Mouse (Mus musculus) stomach, embryonic 15.5 days (tissue): ENCODE measurements around the gene Ubxn10. TPM values are rescaled to one million over a fixed set of nuclear protein-coding genes. Genes with fewer than 3 reads are reported as not detected.

ENCODE experiments used
- ATAC-seq: fragments of 200-750 bp; cut with Nextera tagmentation; 2 replicates; pipeline ENCODE4 v1.8.0; 2017; ENCODE audit warnings: low read depth, moderate number of reproducible peaks, moderate TSS enrichment; ENCODE audit not compliant: insufficient read depth, low FRiP score
- H3K27ac ChIP-seq: fragments of 300-500 bp; sonication (generic); 2 replicates; pipeline ENCODE4 v1.5.1; 2015; ENCODE audit warnings: mild to moderate bottlenecking, inconsistent platforms
- H3K27me3 ChIP-seq: fragments of 300-500 bp; sonication (generic); replicated peaks from 2 replicates; pipeline ENCODE4 v1.6.1; 2015; ENCODE audit warnings: inconsistent platforms
- H3K36me3 ChIP-seq: fragments of 300-500 bp; sonication (generic); 2 replicates; pipeline ENCODE4 v1.6.1; 2015; ENCODE audit warnings: inconsistent platforms
- H3K4me1 ChIP-seq: fragments of 300-500 bp; sonication (generic); 2 replicates; pipeline ENCODE4 v1.6.1; 2015; ENCODE audit warnings: inconsistent platforms
- H3K4me2 ChIP-seq: fragments of 300-500 bp; sonication (generic); 2 replicates; pipeline ENCODE4 v1.6.1; 2015; ENCODE audit warnings: mild to moderate bottlenecking, inconsistent platforms
- H3K4me3 ChIP-seq: fragments of 300-500 bp; sonication (generic); replicated peaks from 2 replicates; pipeline ENCODE4 v1.5.1; 2015; ENCODE audit warnings: inconsistent platforms
- H3K9ac ChIP-seq: fragments of 300-500 bp; sonication (generic); 2 replicates; pipeline ENCODE4 v1.6.1; 2015; ENCODE audit warnings: inconsistent platforms
- H3K9me3 ChIP-seq: fragments of 300-500 bp; sonication (generic); 2 replicates; pipeline ENCODE4 v1.6.1; 2016; ENCODE audit warnings: inconsistent platforms
- WGBS: fragments of 180-500 bp; shearing (Covaris S2); methylation state at CpG from one replicate; pipeline ENCODE4 v1.1.7; 2015; 5-methylcytosine and 5-hydroxymethylcytosine counted together
- polyA plus RNA-seq: library from polyadenylated mRNA; unstranded; fragments of >200 nt; fragmentation: Nextera tagmentation; extraction: Ambion mirVana; gene quantifications from 2 replicates; pipeline ENCODE4 v1.2.1, GENCODE M21; 2015

Gene Ubxn10
- polyA plus RNA-seq, 1 experiment from 2014 or later, result 1.6 TPM

DNA sequence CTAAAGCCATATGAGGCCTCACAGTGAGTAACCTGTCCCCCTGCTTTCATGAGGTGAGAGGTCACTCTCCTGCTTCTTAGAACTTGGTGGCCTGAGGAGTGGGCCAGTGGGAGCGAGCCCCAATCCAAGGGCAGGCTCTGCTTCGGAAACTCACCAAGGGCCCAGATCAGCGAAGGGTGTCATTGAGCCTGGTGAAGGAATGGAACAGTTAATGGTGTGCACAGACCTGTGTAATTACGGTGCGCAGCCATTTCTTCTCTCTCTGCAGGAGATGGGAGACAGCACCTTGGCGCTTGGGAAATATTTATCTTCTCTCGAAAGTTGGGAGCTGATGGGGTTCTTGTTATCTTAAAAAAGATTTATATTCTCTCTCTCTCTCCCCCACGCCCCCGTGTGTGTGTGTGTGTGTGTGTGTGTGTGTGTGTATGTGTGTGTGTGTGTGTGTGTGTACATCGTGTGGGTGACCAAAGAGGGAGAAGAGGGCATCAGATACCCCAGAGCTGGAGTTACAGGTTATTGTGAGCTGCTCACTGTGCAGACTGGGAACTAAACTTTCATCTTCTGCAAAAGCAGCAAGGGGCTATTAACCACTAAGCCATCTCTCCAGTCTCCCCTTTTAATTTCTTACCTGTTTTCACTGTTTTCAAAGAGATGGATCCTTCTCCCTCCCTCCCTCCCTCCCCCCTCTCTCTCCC is 39.7 kb downstream of the Ubxn10 start:
- 0 out of 2 replicates have a peak, but pooled peaks cover 3% of the 10 kb centered on the region for H3K27me3 ChIP-seq
- no peak overlapping the region for H3K27ac ChIP-seq
- no peaks in the 10 kb centered on the region for H3K4me1 ChIP-seq
- no peak overlapping the region for H3K4me3 ChIP-seq
- H3K4me2 ChIP-seq, result no peak overlapping the region
- no peak for ATAC-seq
- no peaks in the 10 kb centered on the region for H3K36me3 ChIP-seq
- no peaks in the 10 kb centered on the region for H3K9me3 ChIP-seq
- no peak overlapping the region for H3K9ac ChIP-seq
- 55% methylated on average over 8 of the region's 10 CpGs for WGBS

DNA sequence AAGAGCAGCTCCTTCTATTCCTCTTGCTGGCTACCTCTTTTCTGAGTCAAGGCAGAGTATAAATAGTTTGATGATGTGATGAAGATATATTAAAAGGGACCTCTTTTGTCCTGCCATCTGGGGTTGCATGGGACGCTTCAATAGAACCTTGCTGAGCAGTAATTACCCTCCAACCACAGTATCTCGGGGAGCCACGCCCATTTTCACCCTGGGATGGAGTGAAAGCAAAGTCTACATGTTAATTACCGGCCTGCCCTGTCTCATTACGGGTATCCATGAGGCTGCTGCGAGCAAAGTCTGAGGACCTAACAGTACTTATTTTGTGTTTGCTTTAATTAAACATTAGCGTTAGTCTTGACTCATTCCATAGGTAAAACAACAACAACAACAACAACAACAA is 40.2 kb downstream of the Ubxn10 start:
- 27% methylated on average over 7 of the region's 7 CpGs for WGBS
- H3K9ac ChIP-seq, result no peak overlapping the region
- no peak overlapping the region for H3K4me3 ChIP-seq
- no peak overlapping the region for H3K4me2 ChIP-seq
- H3K27ac ChIP-seq, result no peak overlapping the region
- 0 out of 2 replicates have a peak, but pooled peaks cover 8% of the 10 kb centered on the region for H3K27me3 ChIP-seq
- H3K36me3 ChIP-seq, result no peaks in the 10 kb centered on the region
- no peaks in the 10 kb centered on the region for H3K4me1 ChIP-seq
- no peaks in the 10 kb centered on the region for H3K9me3 ChIP-seq
- no peak for ATAC-seq

DNA sequence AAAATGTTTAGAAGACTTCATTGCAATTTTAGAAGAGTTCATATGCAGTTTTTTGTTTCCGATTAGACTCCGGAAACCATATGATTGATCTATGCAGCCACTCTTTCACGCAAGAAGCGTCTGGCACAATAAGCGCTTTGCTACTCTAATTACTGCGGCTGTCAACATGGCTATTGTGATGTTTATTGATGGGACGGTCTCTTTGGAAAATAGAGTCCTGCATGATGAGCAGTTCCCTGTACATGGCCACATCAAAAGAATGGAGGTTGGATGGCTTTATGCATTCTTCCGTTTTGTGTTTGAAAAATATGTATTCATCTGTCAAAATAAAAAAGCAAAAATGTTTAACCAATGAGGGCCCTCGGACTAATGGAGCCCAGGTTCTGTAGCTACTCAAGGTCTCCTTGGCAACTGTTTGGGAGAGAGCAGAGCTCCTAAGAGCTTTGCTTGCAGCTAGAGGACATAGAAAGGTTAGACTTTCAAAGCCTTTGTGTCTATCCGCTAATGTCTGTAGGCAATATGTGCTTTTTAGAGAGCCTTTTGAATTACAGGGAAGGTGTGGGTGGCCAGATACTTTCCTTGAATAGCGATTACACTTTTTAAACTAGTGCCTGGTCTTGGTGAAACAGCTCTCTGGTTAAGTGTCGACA is 43.8 kb downstream of the Ubxn10 start:
- ATAC-seq, result no peak
- H3K9me3 ChIP-seq, result no peaks in the 10 kb centered on the region
- H3K36me3 ChIP-seq, result no peaks in the 10 kb centered on the region
- no peaks in the 10 kb centered on the region for H3K4me1 ChIP-seq
- H3K27me3 ChIP-seq, result peaks cover 32% of the 10 kb centered on the region
- WGBS, result 52% methylated on average over 12 of the region's 12 CpGs
- H3K27ac ChIP-seq, result no peak overlapping the region
- no peak overlapping the region for H3K4me3 ChIP-seq
- H3K9ac ChIP-seq, result no peak overlapping the region
- H3K4me2 ChIP-seq, result no peak overlapping the region

DNA sequence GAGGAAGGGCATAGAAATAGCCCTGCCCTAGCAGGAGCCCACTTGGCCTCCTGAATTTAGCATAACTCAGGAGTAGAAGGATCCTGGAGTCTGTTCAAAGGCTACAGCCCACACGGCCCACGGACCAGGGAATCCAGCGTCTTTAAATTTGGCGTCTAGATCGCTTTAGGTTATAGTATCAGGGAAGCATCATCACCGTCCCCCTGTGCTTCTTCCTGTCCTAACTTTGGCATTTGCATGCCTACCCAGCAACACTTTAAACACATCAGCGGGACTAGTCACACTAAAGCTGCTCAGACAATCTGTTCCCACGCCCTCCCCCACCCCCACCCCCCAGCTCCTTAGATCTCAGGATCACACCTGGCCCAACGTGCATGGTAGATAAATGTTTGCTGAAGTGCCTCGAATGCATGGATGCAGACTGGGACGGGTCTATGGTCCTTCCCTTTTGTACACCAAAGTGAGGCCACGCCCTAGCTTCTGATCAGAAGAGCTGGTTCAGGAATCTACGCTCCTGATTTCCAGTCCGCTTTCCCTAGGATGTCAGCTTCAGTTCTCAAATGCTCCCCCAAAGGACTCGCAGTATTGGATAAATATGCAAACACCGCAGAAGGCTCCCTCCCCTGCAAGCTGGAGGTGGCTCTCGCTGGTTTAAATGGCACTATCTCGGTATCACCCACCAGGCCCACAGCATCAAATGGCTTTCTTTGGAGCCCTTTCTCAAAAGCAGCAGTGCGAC is 45.4 kb downstream of the Ubxn10 start:
- no peak for ATAC-seq

DNA sequence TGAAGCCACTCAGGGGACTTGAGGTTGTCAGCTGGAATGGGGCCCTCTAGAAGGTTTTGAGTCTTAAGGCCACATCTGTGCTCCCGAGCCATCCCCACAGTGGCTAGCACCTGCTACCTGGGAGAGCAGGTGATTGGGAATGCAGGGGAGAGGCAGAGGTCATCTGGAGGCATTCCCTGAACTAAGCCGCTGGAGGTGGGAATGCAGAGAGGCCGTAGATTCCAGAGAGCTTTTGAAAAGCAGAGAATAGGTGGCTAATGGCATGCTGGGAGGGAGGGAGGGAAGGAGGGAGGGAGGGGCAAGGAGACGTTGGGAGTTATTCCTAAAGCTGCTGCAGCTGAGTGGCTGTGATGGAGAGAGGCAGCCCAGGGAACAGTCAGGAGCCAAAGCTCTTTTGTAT is 46.4 kb downstream of the Ubxn10 start:
- under 1% methylated on average over 4 of the region's 4 CpGs for WGBS
- no peak for ATAC-seq
- Histone ChIP-seq H3K9ac (no peak overlapping the region), H3K4me2 (no peak overlapping the region), H3K4me1 (no peaks in the 10 kb centered on the region), H3K27ac (no peak overlapping the region), H3K27me3 (peaks cover 32% of the 10 kb centered on the region), H3K36me3 (no peaks in the 10 kb centered on the region), H3K4me3 (no peak overlapping the region), H3K9me3 (no peaks in the 10 kb centered on the region)

More for the DNA sequence above, 45.4 kb downstream of the Ubxn10 start:
- Histone ChIP-seq H3K36me3 (no peaks in the 10 kb centered on the region), H3K4me2 (no peak overlapping the region), H3K4me3 (no peak overlapping the region), H3K27ac (no peak overlapping the region), H3K4me1 (no peaks in the 10 kb centered on the region), H3K9ac (no peak overlapping the region), H3K9me3 (no peaks in the 10 kb centered on the region), H3K27me3 (peaks cover 32% of the 10 kb centered on the region)
- WGBS, result 10% methylated on average over 19 of the region's 19 CpGs

DNA sequence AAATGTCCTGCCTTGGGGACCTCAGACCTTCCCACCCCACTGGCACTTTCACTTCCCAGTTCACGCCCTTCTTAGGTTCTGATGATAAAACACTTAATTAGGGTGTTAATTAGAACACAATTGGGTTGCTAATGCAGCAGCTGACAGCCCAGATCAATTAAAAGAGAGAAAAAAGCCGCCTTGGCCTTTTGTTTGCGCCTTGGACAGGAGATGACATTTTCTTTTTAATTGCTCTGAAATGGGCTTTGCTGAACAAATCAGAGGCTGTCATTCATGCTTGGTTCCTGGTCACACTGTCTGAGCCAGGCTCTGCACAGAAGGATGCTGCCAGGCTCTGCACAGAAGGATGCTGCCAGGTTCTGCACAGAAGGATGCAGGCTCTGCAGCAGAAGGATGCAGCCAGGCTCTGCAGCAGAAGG is 47.9 kb downstream of the Ubxn10 start:
- H3K9ac ChIP-seq, result no peak overlapping the region
- WGBS, result 22% methylated on average over 3 of the region's 3 CpGs
- no peak overlapping the region for H3K27ac ChIP-seq
- no peak for ATAC-seq
- no peaks in the 10 kb centered on the region for H3K9me3 ChIP-seq
- no peaks in the 10 kb centered on the region for H3K4me1 ChIP-seq
- no peaks in the 10 kb centered on the region for H3K36me3 ChIP-seq
- no peak overlapping the region for H3K4me3 ChIP-seq
- no peak overlapping the region for H3K4me2 ChIP-seq
- peaks cover 32% of the 10 kb centered on the region for H3K27me3 ChIP-seq

DNA sequence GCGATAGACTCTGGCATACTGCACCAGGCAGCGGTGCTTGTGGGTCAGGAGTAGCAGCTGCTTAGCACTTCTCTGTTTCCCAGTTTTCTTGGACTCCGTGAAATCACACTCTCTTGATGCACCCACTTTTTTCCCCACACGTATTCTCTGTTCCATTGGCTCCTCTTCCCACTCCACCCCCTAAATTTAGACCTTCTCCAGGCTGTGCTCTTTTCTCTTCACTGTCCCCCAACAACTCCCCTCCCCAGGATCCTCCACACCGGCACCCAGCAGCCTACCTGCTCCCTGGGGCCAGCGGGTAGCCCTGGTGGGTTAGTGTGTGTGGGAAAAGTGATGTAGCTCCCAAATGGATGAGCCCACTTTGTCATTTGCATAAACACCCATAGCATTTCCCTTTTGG is 51.2 kb downstream of the Ubxn10 start:
- no peak for ATAC-seq
- Histone ChIP-seq H3K4me2 (no peak overlapping the region), H3K9me3 (no peaks in the 10 kb centered on the region), H3K4me1 (no peaks in the 10 kb centered on the region), H3K27ac (no peak overlapping the region), H3K27me3 (peaks cover 16% of the 10 kb centered on the region), H3K4me3 (no peak overlapping the region), H3K9ac (no peak overlapping the region), H3K36me3 (no peaks in the 10 kb centered on the region)
- WGBS, result 75% methylated on average over 6 of the region's 6 CpGs

DNA sequence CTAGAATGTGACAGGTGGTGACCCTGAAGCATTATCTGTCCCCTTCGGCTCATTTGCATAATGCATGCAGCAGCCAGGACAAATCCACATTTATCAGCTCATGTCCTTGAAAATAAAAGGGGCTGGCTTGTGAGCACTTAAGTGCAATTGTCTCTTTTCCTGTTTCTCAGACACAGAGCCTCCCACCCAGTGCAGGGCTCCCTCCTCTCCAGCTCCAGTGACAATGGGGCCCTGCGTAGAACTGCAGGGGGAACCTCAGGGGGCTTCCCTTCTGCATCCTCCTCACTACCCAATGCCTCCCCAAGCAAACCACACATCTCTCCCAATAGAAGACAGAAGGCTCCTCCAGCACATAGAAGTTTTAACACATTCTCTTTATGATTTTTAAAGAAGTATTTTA is 54.2 kb downstream of the Ubxn10 start:
- Histone ChIP-seq H3K4me2 (no peak overlapping the region), H3K27ac (no peak overlapping the region), H3K27me3 (no peaks in the 10 kb centered on the region), H3K9me3 (no peaks in the 10 kb centered on the region), H3K9ac (no peak overlapping the region), H3K4me3 (no peak overlapping the region), H3K4me1 (no peaks in the 10 kb centered on the region), H3K36me3 (no peaks in the 10 kb centered on the region)
- ATAC-seq, result no peak
- WGBS, result 67% methylated on average over 2 of the region's 2 CpGs

DNA sequence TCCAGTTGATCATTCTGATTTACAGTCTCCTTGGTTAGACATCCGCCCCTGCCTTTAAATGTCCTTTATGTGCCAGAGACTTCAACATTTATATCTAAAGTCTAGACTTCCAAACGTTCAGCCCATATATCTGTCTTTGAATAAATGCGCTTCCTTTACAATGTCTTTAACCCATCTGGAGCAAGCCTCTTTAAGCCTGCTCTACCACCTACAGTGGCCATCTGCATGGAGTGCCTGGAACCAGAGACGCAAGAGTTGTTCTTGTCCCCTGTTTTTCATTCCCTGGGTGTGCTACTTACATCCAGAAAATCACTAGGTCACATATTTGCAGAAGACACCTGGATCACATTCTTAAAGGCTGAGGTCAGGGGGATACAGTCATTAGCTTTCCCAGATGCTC is 56.8 kb downstream of the Ubxn10 start:
- no peaks in the 10 kb centered on the region for H3K36me3 ChIP-seq
- H3K4me3 ChIP-seq, result no peak overlapping the region
- H3K9me3 ChIP-seq, result no peaks in the 10 kb centered on the region
- no peak overlapping the region for H3K9ac ChIP-seq
- H3K4me2 ChIP-seq, result no peak overlapping the region
- 0 out of 2 replicates have a peak, but pooled peaks cover 4% of the 10 kb centered on the region for H3K27me3 ChIP-seq
- WGBS, result 72% methylated on average over 4 of the region's 4 CpGs
- H3K27ac ChIP-seq, result no peak overlapping the region
- H3K4me1 ChIP-seq, result no peaks in the 10 kb centered on the region
- no peak for ATAC-seq

DNA sequence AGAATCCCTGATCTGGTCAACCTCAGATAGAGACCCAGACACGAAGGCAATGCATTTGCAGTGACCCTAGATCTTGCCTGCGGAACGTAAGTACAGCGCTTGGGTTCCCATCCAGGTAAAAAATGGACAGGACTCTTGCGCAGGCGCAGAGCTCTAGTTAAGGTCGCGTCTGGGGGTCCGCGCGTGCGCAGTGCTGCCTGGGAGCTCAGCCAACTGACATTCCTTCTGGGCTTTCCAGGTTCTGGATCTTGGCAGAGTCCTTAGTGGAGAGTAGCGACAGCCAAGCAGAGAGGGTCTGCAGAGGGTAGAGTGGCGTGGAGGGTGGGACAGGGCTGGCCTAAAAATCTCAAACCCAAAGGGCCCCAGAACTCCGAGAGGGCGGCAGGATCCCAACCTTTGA is 59.4 kb downstream of the Ubxn10 start:
- WGBS, result 16% methylated on average over 16 of the region's 16 CpGs
- no peaks in the 10 kb centered on the region for H3K36me3 ChIP-seq
- H3K27ac ChIP-seq, result no peak overlapping the region
- no peak for ATAC-seq
- no peak overlapping the region for H3K9ac ChIP-seq
- no peaks in the 10 kb centered on the region for H3K4me1 ChIP-seq
- H3K9me3 ChIP-seq, result no peaks in the 10 kb centered on the region
- no peak overlapping the region for H3K4me3 ChIP-seq
- H3K27me3 ChIP-seq, result 0 out of 2 replicates have a peak, but pooled peaks cover 6% of the 10 kb centered on the region
- H3K4me2 ChIP-seq, result no peak overlapping the region

DNA sequence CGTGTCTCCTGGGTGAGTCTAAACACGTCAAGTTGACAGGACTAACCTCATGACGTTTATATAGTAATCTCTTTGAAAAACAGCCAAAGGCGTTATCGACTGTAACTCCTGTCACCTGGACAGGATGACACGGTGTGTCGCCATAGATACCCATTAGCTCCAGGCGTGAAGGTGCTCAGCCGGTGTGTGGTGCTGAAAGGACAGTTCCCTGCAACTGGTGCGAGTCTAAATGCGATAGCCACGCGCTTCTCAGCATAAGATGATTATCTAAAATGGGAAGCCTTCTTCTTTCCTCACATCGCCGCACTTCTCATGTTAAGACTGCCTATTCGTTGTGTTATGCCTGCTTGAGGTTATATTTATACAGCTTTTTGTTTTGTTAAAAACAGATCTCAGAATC is 60.5 kb downstream of the Ubxn10 start:
- no peak overlapping the region for H3K4me2 ChIP-seq
- H3K27ac ChIP-seq, result no peak overlapping the region
- 0 out of 2 replicates have a peak, but pooled peaks cover 6% of the 10 kb centered on the region for H3K27me3 ChIP-seq
- no peak overlapping the region for H3K4me3 ChIP-seq
- WGBS, result 11% methylated on average over 16 of the region's 16 CpGs
- H3K9ac ChIP-seq, result no peak overlapping the region
- no peak for ATAC-seq
- no peaks in the 10 kb centered on the region for H3K4me1 ChIP-seq
- no peaks in the 10 kb centered on the region for H3K36me3 ChIP-seq
- H3K9me3 ChIP-seq, result no peaks in the 10 kb centered on the region

DNA sequence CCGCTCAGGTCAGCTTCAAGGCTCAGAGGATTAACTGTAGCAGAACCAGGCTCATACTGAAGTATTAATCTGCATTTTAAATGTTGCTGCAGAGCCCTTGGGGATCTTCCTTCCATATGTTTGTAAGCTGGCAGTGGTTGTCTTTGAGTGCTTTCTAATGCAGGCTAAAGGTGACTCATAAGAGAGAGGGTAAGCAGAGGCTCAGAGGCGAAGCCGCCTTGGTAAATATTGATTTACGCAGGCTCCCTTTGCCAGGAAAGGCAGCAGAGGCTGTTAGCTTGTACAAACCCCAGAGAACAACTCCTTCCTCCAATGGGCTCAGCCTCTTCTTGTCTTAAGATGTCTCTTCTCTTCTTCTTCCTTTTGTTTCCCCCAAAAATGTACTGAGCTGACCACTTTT is 64.8 kb downstream of the Ubxn10 start:
- no peaks in the 10 kb centered on the region for H3K9me3 ChIP-seq
- no peak overlapping the region for H3K4me2 ChIP-seq
- H3K27me3 ChIP-seq, result 0 out of 2 replicates have a peak, but pooled peaks cover 6% of the 10 kb centered on the region
- H3K36me3 ChIP-seq, result no peaks in the 10 kb centered on the region
- no peak overlapping the region for H3K27ac ChIP-seq
- WGBS, result 50% methylated on average over 4 of the region's 4 CpGs
- H3K4me3 ChIP-seq, result no peak overlapping the region
- H3K9ac ChIP-seq, result no peak overlapping the region
- H3K4me1 ChIP-seq, result no peaks in the 10 kb centered on the region
- peak; percentile 66; the same call in 1 of the 2 replicates for ATAC-seq
